Mouse (Mus musculus): ENCODE data around the gene Cadm1.

Cadm1 gene

DNA sequence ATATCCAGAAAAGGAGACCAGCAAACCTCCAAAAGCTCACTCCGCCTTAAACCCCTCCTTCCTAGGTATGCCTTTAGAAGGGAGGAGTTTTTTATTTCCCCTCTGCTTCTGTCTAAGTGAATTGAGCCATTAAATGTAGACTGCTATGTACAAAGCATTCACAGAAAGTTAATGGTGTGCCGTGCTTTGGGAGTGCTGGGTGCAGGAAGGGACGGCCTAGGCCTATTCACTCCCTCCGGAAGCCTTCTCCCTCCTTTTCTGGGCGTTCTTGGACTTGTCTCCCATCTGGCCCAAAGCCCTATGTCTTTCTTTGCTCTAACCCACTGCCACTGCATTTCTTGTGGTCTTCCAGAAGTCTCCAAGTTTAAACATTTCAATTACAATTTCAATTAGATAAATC is 268.5 kb downstream of the Cadm1 start:
- no peak for DNase-seq (ENCODE audit: low spot score in 2 of 2)

DNA sequence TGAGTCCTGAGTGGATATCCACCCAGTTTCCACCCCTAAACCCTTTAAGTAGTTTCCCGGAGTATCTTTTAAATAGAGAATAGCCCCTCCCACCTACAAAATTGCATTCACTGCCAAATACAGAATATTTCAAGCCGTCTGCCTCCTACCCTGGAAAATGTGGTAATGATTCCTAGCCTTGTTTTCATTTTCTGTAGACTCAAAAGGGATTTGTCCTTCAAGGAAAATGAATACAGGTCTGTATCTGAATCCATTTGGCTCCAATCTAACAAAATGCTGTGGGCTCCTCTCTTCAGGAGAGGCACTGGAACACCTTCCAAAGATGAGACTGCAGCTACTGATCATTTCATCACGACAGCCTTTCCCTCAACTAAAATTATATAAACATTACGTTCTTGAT is 271.3 kb downstream of the Cadm1 start:
- DNase-seq (ENCODE audit: low spot score in 2 of 2), result no peak

DNA sequence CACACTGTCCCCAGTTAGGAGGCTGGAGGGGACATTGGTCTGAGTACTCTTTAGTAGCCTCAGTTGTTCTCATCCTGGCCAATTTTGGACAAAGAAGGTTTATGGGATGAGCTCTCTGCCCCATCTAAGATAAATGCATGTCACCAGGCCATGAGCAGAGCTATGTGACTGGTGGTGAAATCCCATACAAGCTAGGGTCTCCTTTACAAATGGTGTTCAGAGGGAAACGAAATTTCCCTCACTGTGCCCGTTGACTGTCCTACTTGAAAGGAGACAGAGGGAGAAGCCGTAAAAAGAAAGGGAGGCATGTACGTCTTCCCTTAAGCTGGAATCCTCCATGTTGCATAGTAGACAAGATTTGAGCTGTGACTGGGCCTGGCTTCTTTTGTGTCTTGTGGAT is 272.6 kb downstream of the Cadm1 start:
- no peak for DNase-seq (ENCODE audit: low spot score in 2 of 2)

DNA sequence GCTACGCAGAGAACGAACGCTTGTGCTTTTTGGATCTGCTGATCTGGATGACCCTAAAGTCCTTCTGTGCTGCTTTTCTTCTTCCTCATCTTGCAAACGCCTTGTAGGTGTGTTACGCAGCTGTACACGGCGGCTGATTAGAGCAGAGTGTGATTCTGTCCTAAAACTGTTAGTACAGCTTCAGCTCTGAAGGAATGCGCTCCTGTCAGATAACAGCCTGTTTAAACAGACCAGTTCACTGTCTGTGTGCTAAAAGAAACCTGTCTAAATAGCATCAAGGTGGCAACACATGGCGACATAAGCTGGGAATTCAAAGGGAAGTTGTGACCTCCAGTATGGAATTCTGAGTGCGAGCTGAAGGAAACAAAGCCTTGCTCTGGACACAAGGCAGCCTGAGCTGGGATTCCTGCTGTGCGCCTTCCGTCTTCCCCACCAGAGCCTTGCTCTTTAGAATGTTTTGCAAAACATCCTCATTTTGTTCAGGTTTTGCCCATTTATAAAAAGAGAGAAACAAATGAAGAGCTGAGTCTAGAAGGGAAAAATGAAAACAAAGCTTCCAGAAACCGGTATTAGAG is 273.6 kb downstream of the Cadm1 start:
- no peak for DNase-seq (ENCODE audit: low spot score in 2 of 2)

GRCm38 (mm10) chr9:47805658-47806057 is 275.7 kb downstream of the Cadm1 start:
- DNase-seq (ENCODE audit: low spot score in 2 of 2), result no peak

GRCm38 (mm10) chr9:47825668-47826067 is 295.7 kb downstream of the Cadm1 start:
- no peak for DNase-seq (ENCODE audit: low spot score in 2 of 2)

DNA sequence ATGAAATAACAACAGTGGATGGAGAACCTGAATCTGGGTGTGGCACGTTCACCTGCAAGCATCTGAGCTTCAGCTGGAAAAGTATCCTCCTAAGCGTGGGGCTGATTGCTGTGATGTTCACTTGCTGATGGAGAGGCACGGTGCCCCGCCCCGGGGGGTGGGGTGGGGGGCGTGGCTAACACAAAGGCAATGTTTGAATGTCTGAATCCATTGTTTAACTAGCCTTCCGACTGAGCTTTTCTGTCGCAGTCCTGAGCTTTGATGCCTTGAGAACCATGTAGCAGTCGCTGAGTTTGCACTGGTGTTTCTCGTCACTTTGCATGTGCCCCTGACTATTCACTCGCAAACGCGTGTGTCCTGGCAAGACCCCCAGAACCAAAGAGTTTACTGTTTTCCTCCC is 298.8 kb downstream of the Cadm1 start:
- peak in 1 of 2 experiments; percentile 21 for DNase-seq (ENCODE audit: low spot score in 2 of 2)

GRCm38 (mm10) chr9:47829204-47829603 is 299.2 kb downstream of the Cadm1 start:
- DNase-seq (ENCODE audit: low spot score in 2 of 2), result no peak

DNA sequence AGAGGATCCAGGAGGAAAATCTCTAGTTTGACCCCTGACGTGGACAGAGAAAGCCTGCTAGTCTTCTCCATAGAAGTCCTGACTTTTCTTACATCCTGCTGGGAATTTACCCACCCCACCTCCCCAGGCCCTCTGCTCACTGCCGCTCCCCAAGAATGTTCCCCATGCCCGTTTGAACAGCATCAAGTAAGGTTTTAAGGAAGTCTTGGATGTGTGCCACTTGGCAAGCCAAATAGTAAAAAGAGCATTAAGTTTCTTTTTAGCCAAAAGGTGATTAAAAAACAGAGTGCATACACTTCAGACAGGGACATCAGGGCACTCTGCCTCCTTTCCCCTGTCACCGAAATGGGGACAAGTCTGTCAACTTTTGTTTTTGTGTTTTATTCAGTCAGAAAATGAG is 299.9 kb downstream of the Cadm1 start:
- DNase-seq (ENCODE audit: low spot score in 2 of 2), result no peak

DNA sequence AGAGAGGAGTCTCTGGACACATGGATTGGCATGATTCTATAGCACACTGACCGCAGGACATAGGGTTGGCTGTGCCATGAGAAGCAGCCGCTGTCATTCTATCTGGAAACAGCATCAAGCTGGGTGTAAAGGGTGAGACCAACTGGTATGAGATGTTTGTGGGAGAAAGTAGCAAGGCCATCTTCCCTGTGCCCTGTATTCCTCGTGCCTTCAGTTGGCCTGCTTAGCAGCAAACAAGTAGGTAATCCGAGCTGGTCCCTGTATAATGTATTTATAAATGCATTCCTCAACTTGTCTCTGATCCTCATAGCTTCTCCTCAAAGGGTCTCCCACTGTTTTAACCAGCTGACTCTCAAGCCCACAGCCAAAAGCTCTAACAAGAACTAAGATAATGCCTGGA is 301.4 kb downstream of the Cadm1 start:
- DNase-seq (ENCODE audit: low spot score in 2 of 2), result no peak

GRCm38 (mm10) chr9:47838170-47838569 is 308.2 kb downstream of the Cadm1 start:
- DNase-seq (ENCODE audit: low spot score in 2 of 2), result no peak

- DNase-seq (ENCODE audit: low spot score in 2 of 2), result no peak
These were observed 309.1 kb downstream of the Cadm1 start for GRCm38 (mm10) chr9:47838890-47839691.

DNA sequence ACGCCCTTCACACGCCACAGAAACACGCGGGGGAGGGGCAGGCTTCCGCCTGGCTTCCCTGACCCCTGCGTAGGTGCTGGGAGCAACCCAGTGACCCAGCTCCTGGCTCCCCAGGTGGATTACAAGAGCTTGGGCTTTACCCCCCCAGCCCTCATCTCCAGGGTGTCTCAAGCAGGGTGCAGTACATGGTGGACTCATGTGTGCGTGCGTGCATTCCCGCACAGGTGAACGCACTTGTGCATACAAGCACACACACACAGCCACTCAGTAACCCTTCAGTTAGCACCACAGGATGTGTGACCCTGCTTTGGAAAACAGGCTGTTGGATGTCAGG is 309.7 kb downstream of the Cadm1 start:
- DNase-seq (ENCODE audit: low spot score in 2 of 2), result no peak

DNA sequence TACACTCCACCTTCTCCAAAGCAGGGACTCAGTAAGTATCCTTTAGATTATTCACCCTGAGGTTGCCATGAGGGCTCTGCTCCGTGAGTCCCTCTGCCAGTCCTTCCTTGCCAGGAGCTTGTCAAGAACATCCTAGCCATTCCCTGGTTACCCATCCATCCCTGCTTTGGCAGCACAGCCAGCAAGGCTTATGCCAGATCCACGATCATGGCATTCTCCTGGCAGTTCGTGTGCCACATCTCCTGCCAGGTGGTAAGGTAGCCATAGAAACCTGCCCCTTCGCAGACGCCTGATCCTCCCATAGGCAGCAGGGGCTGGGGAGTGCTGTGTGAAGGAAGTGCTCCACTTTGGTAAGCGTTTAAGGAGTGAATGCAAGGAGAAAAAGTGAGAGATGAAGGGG is 313.4 kb downstream of the Cadm1 start:
- no peak for DNase-seq (ENCODE audit: low spot score in 2 of 2)

- DNase-seq (ENCODE audit: low spot score in 2 of 2), result no peak
These were observed 316.3 kb downstream of the Cadm1 start for GRCm38 (mm10) chr9:47846275-47846674.

GRCm38 (mm10) chr9:47846926-47847325 is 317.0 kb downstream of the Cadm1 start:
- no peak for DNase-seq (ENCODE audit: low spot score in 2 of 2)

- no peak for DNase-seq (ENCODE audit: low spot score in 2 of 2)
These were observed 317.8 kb downstream of the Cadm1 start for GRCm38 (mm10) chr9:47847797-47848196.

DNA sequence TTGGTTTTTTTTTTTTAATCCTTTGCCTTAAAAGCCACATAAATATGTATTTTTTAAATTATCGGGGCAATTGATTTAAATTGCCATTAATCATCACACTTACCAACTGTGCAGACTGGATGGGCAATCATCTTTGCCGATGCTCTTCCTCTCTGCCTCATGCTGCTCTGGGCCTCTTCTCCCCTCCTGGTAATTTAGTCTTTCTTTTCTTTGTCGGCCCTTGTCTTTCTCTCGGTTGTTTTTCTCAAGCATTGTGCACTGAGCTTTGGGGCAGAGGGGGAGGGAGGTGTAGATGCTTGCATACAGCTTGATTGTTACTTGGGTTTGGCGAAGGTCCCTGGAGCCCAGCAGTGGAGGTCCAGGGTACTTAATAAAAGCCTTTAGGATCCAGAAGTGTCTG is 318.8 kb downstream of the Cadm1 start:
- DNase-seq (ENCODE audit: low spot score in 2 of 2), result no peak

DNA sequence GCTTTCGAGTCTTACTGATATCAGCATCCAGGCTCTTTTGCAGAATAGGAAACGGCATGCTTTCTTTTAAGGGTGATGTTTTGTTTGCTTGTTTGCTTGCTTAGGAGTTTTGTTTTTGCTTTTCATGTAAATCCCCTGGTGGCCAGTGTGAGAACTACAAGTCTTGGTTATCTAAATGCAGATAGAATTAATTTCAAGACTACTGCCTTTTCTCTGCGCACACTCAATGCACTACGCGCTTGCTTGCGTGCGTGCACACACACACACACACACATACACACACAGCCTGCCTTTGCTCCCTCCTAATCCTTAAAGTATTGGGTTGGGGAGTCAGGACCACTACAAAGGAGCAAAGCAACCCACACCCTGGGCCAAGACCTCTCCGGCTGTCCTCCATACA is 326.3 kb downstream of the Cadm1 start:
- no peak for DNase-seq (ENCODE audit: low spot score in 2 of 2)

DNA sequence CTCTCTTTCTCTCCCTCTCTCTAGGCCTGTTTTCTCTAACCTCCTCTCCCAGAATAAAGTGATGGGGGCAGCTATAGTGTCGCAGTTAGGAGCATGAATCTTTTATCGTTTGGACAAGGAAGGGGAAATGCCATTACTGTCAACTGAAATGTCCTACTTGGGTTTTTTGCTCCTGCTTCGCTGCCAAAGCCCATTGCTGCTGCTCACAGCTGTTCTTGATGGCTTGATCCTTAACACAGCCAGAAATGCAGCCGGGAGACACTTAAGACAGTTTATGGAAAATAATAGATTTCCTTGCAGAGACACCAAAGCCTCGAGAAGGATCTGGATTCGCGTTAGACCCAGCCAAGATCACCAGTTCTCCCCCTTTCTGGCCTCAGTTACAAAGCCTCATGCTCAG is 327.3 kb downstream of the Cadm1 start:
- DNase-seq (ENCODE audit: low spot score in 2 of 2), result no peak

DNA sequence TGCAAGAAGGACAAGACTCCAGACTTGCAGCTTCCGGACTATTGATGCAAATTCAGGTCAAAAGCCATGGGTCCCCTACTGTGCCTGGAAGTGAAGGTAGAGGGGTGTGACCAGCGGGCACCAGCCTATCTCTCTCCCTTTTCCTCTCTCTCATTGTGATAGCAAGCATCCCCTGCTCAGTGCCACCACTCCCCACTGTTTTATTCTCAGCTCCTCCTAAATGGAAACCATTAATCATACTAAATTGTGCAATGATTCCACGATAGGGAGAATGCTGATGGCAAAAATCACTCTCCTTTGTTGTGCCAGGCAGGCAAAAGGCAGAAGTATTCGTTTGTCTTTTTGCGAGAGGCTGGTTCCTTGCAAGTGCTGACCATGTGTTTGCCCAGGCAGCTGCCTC is 328.2 kb downstream of the Cadm1 start:
- DNase-seq (ENCODE audit: low spot score in 2 of 2), result no peak

DNA sequence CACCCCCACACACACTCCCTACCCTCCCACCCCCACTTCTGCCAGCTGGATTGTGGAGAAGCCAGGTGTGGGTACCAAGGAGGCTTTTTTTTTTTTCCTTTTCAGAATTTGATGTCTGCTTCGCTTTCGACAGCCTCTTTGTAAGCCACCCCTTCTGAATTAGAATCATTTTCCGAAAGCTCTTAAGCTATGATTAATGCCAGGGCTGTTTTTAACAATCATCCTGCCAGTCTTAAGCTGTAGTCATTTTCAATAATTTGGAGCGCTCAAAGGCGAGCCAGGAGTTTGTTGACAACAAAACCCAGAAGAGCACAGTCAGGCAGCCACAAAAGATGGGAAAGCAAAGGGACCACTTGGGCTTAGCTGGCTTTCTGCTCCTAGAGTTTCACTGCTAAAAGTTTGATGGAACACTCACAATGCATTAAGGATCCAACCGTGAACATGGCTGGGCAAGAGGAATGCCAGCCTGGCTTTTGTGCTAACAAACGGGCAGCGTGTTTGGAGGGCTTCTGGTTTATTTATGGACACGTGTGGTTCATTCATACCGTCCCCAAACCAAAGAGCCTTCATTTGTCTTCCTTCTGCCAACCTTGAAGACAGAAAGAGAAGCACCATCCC is 328.9 kb downstream of the Cadm1 start:
- no peak for DNase-seq (ENCODE audit: low spot score in 2 of 2)

- DNase-seq (ENCODE audit: low spot score in 2 of 2), result no peak
These were observed 331.0 kb downstream of the Cadm1 start for GRCm38 (mm10) chr9:47860994-47861393.
